Mouse (Mus musculus) kidney, adult 2 months (tissue): ENCODE data around the gene Lrit2.

Experiments
- CTCF ChIP-seq: fragments of 200-500 bp; conservative IDR thresholded peaks from 2 replicates; pipeline ENCODE4 v1.5.1; 2011; ENCODE audit warnings: low read depth, mild to moderate bottlenecking, control low read depth, low read length, moderate library complexity, mixed read lengths; ENCODE audit not compliant: insufficient read depth, insufficient read length
- POLR2A ChIP-seq: fragments of 200-500 bp; IDR thresholded peaks from one replicate; pipeline ENCODE4 v1.6.1; 2011; ENCODE audit warnings: low read depth, low read length, control low read depth

DNA sequence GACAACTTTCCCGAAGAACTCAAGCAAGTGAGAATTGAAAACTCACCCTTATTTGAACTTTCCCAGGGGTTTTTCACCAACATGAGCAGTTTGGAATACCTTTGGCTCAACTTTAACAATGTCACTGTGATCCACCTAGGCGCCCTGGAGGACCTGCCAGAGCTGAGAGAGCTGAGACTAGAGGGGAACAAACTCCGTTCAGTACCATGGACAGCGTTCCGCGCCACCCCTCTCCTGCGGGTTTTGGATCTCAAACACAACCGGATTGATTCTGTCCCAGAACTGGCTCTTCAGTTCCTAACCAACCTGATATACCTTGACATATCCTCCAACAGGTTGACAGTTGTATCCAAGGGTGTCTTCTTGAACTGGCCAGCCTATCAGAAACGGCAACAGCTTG lies 787 bp downstream of the Lrit2 start:
- TF ChIP-seq CTCF (no peak), POLR2A (no peak)
